ENCODE assay signal across 2 mouse cellular contexts in the genomic region with DNA sequence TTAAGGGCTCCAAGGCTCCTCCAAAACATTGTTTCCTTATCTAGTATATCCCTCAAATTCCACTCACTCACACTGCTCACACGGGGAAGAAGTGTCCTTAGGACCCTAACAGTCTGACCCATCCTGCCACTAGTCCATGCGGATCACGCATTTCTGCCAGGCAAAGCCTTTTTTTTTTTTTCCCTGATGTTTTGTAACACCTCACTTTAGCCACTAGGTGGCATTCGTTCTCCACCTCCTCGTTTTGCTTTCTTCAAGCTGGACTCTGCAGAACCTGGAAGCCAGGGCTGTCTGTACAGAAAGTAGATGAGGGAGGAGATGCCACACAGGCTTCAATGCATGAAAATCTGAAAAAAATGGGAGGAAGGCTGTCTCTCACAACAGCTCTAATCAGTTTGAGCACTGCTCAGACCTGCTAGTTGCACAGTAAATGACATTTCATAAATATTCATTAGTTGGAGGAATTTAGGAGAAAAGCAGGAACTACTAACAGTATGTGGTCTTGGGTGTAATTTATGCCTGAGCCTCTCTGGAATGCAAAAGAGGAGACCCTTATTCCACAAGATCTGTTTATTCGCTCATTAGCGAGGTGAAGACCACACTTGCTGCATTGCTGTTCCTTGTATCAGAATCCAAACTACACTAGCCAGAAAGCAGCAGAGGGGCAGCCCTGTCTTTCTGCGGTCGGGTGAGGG.
TF ChIP-seq lines count a peak whose summit lies in the region.

No protein-coding gene starts in this region.

TF ChIP-seq in C2C12, 6 proteins besides CTCF, POLR2A, EP300 and RAD21 (continued from another document):
- no peak for TF ChIP-seq MYOG (IDR thresholded peaks at IDR 0.05; ENCODE audit: control insufficient read depth, extremely low read depth, insufficient read length)

TF ChIP-seq in MEL, 35 proteins besides CTCF, POLR2A, EP300 and RAD21 (continued from another document):
- TF ChIP-seq TCF12 (IDR thresholded peaks at IDR 0.05; ENCODE audit: low read depth, low read length) (no peak), KAT2A (conservative IDR thresholded peaks at IDR 0.05; ENCODE audit: low read depth, low read length) (no peak), NELFE (IDR thresholded peaks at IDR 0.05; ENCODE audit: low read depth, low read length) (no peak), POLR2AphosphoS2 (IDR thresholded peaks at IDR 0.05; ENCODE audit: low read length) (no peak), TAL1 (IDR thresholded peaks at IDR 0.05; ENCODE audit: low read length) (no peak), NRF1 (IDR thresholded peaks at IDR 0.05; ENCODE audit: insufficient read depth, low read depth, low read length, poor library complexity, severe bottlenecking) (no peak), HCFC1 (IDR thresholded peaks at IDR 0.05; ENCODE audit: low read depth, low read length) (no peak), UBTF (IDR thresholded peaks at IDR 0.05; ENCODE audit: borderline replicate concordance, insufficient read depth, low read depth, low read length) (no peak), ZC3H11A (IDR thresholded peaks at IDR 0.05; ENCODE audit: low read depth, low read length) (peak; percentile 74), ZMIZ1 (IDR thresholded peaks at IDR 0.05; ENCODE audit: low read depth, low read length) (no peak)
